Mouse (Mus musculus): ENCODE results near the gene Nptn. TPM values are rescaled to one million over a fixed set of nuclear protein-coding genes. Genes with fewer than 3 reads are reported as not detected.

Nptn gene
- total RNA-seq (2015) (493 and 520 TPM in 2 replicates), total RNA-seq (2017) (221 and 239 TPM in 2 replicates)

DNA sequence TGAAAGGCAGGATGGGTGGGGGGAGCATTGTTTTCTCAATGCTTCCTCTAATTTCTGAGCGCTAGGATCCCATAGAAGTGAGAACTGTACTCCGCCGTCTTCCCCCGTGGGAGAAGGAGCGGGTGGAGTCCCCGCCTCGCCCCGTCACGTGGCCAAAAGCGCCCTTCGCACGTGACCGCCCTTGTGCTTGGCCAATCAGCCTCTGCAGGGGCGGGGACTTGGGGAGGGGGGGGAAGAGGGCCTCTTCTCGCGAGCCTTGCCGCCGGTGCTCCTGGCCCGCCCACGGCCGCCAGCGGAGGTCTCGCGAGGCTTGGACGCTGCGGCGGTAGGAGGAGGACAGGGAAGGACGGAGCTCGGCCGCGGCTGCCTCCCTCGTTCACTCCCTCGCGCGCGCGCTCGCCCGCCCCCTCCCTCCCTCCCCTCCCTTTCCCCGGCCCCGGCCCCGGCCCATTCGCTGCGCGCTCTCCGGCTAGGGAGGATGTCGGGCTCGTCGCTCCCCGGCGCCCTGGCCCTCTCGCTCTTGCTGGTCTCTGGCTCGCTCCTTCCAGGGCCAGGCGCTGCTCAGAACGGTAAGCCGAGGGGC is at the start of gene Nptn:
Gene Nptn, plus strand, starts transcription at position 283 of the 583 bp plus-strand sequence.
- peak; percentile 89 for ATAC-seq (ENCODE audit: poor library complexity, severe bottlenecking)

DNA sequence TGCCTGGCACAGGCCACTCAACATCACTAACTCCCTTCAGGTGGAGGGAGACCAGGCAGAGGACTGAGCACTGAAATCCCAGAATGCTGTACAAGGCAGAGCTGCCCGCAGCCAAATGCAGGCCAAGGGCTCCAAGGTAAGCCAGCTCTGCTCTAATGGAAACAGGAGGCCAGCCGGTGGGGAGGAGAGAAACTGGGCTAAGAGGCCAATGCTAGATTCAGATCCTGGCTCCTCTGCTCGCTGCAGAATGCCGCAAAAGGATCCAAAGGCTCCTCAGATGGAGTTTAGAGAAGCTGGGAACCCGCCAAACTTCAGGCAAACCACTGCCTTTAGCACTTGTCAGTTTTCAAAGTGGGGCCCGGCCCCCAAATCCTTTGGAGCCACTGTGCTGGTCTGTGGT is 48.7 kb upstream of the Nptn start:
- ATAC-seq (ENCODE audit: poor library complexity, severe bottlenecking), result no peak

- ATAC-seq (ENCODE audit: poor library complexity, severe bottlenecking), result peak; percentile 61
Measured at GRCm38 (mm10) chr9:58534766-58535165, 47.3 kb upstream of the Nptn start.

DNA sequence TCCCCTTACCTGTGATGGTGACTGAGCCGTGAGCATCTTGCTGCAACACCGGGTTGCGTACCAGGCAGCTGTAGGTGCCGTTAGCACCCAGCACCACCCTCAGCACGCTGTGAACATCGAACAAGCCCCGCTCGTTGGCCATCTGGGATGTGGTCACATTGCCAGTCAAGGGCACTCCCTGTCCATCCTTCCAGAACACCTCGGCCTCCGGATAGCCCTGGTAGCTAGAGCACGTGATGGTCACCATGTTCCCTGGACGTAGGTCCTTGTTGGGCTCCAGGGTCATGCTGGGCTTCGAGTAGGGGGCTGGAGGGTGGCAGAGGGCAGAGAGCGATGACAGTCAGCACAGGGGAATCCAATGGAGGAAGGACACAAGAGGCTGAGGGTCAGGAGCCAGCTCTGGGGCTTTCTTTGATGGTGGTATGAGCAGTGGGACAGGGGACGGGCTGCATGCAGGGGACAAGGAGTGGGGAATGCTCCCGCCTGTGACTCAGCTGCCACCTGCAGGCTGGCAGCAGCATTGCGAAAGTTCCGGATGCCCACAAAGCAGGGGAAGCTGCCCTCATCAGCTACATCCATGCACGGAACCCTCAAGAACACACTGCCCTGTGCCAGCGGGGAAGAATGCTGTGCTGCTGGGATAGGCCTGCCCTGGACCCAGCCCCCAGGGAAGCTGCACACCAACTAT is 46.4 kb upstream of the Nptn start:
- ATAC-seq (ENCODE audit: poor library complexity, severe bottlenecking), result peak; percentile 58

- ATAC-seq (ENCODE audit: poor library complexity, severe bottlenecking), result peak; percentile 57
Measured at GRCm38 (mm10) chr9:58537774-58538173, 44.3 kb upstream of the Nptn start.

DNA sequence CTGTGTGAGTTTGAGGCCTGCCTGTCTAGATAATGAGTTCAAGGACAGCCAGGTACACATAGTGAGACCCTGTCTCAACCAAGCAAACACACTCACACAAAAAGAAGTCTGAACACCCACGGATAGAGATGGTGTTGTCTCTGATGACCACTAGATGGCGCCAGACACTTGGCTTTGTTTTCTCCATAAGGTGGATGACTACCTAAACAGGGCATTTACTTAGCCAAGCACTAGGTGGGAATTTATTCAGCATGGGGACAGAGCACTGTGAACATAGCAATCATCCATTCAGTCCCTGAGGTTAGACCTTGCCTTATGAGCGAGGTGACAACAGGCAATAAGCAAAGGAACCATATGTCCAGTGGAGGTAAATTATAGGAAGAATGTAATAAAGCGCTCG is 42.2 kb upstream of the Nptn start:
- peak; percentile 47 for ATAC-seq (ENCODE audit: poor library complexity, severe bottlenecking)

DNA sequence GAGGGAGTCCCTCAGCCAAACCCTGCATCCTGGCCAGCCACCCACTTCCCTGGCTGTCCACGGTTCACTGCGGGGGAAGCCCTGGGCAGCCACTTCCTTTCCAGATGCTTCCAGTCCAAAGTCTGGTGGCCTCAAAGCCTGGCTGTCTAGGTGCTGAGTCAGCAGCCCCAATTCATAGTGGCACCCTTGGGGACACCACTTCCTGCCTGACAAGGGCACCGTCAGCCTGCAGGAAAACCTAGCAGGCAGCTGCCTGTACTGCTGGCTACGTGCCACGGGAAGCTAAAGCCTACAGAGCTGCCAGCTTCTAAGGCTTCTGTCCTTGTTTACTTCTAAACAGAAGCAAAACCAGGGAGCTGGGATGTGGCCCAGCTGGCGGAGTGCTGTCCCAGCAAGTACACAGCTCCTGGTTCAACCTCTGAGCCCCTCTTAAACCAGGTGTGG is 40.1 kb upstream of the Nptn start:
- ATAC-seq (ENCODE audit: poor library complexity, severe bottlenecking), result peak; percentile 47

GRCm38 (mm10) chr9:58544879-58545324 is 37.1 kb upstream of the Nptn start:
- ATAC-seq (ENCODE audit: poor library complexity, severe bottlenecking), result 0 out of 2 replicates have a peak, but pooled peaks have one; percentile 26

DNA sequence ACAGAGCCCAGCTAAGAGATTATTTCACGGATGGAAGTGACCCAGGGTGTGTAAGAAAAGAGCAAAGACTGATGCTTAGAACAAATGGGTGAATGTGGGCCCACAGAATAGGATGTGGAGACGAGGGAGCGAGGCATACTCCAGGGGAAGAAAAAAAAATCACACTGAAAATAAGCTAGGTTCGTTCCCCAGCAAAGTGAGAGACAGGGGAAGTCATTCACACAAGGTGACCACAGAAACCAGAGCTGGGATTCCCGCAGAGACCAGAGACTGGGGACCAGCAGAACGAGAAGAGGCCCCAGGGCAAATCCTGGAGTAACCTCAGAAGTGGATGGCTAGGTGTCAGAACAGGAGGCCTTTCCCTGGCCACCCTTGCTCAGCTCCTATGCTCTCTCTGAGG is 36.6 kb upstream of the Nptn start:
- no peak for ATAC-seq (ENCODE audit: poor library complexity, severe bottlenecking)

DNA sequence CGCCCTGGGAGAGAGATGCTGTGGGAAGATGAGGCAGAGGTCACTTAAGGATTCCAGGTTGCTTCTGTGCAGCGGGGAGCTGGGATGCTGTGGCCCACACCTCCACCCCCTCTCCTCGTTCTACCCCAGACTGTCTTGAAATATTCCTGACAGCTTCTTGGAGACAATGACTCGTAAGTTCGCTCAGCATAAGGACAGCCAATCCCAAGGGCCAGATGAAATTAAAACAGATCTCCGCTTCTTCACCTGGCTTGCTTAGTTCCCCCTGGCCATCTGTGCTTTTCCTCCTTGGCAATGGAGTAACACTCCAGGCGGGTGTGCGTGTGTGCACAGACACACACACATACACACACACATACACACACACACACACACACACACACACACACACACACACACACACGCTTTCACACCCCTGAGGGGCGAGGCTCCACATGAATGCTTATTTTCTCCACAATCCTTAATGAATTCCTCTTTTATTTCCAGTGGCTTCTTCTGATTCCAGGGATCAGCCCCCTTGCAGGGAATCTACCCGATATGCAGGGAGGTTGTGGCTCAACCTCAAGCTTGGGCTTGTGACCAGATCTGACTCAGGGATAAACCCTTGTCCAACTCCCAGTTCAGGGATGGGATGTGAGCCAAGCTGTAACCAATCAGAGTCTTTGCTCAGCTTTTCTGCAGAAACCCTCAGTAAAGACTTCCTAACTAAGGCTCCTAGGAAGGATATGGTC is 35.2 kb upstream of the Nptn start:
- ATAC-seq (ENCODE audit: poor library complexity, severe bottlenecking), result no peak

- peak; percentile 75 for ATAC-seq (ENCODE audit: poor library complexity, severe bottlenecking)
Measured at GRCm38 (mm10) chr9:58548897-58549296, 33.1 kb upstream of the Nptn start.

- ATAC-seq (ENCODE audit: poor library complexity, severe bottlenecking), result no peak
Measured at GRCm38 (mm10) chr9:58549694-58550093, 32.3 kb upstream of the Nptn start.

DNA sequence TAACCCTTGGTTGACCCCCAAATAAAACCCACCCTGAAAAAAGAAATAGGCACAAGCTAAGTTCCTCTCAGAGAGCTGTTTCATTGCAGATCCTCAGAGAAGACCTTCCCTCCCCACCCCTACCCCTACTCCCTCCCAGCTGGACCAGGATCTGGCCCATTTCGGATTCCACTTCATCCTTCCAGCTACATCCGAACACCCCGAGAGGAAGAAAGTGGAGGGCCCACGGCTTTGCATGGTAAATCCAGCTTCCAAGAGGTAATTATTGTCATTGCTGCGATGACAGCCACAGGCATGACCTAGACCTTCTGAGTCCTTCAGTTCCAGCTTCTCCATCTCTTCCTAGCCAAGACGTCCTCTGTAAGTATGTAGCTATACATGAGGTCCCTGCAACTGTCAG is 31.1 kb upstream of the Nptn start:
- ATAC-seq (ENCODE audit: poor library complexity, severe bottlenecking), result no peak

DNA sequence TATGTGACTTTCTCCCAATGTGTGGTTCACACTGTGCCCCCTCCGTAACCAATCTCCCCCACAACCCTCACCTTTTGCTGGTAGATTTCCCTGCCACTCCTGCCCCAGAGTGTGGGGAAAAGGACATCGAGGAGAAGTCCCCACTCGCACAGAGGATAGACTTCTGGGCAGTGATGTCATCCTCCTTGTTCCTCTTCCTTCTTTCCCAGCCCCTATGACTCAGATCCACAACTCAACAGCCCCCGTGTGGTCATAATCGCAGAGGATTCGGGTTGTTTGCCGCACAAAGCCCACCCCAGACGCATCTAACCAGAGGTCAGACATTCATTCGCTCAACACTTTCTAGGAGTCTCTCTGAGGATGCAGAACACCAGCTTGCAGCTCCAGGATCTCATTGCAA is 30.0 kb upstream of the Nptn start:
- ATAC-seq (ENCODE audit: poor library complexity, severe bottlenecking), result peak; percentile 71

- ATAC-seq (ENCODE audit: poor library complexity, severe bottlenecking), result no peak
Measured at GRCm38 (mm10) chr9:58554056-58554907, 27.8 kb upstream of the Nptn start.

DNA sequence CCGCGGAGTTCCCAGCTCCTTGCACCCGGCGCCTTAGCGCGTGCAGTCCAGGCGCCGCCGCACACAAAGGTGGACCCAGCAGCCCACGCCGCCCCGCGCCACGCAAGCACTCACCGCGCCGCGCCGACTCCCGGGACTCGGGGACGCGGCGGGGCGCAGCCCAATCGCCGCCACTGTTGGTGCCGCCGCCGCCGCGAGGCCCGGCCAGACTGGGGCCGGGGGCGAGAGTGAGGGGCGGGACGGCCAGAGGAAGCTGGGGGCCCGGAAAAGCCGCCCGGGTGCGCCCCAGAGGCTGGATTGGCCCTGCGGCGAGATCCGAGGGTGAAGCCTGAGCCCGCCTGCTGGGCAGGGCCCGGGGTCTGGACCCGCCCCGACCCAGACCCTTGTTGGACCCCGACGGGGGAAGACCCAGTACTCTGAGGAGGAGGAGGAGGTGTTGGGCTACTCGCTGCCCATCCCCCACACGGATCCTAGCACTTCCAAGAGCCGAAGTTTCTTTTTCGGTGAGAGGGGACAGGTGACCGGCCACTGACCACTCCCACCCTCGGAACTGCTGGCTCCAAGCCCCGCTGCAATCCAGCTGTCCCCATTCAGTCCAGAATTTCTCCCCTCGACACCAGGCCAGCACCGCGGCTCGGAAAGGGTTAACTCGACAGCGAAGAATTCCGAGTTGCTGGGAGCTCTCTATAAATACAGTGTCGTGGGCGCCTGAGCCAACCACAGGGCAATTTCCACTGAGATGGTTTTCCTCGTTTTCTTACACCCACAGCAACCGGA is 26.9 kb upstream of the Nptn start, which contains the start of gene Cd276:
Gene Cd276, minus strand, starts transcription at position 530 of the 777 bp plus-strand sequence.
- ATAC-seq (ENCODE audit: poor library complexity, severe bottlenecking), result no peak

DNA sequence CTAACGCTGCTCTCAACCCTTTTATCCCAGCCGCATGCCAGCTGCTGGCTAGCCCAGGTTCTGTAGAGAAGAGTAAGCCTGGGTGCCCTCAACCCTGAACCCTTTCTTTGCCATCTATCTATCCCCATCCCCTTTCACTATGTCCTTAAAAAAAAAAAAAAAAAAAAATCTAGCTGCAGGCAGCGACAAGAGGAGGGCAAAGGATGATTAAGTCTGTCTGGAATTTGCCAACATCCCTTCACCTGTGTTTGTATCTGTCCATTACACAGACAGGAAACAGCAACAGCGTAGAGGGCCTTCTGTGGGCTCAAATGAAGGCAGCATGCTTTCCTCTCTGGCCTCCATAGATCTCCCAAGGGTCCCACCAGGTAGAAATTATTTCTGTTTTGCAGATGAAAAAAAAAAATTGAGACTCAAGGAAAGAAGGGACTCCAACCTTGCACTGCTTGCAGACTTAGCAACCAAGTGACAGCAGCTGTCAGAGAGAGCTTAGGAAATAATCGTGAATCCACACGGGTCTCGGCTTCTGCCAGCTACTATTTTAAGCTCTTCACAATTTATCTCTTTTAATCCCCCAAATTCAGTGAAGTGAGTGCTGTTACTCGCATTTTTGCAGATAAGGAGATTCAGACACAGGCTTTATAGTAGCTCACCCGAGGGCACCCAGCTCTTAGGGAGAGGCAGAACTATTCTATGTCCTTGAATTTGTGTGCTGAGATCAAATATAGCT is 26.2 kb upstream of the Nptn start:
- ATAC-seq (ENCODE audit: poor library complexity, severe bottlenecking), result no peak

DNA sequence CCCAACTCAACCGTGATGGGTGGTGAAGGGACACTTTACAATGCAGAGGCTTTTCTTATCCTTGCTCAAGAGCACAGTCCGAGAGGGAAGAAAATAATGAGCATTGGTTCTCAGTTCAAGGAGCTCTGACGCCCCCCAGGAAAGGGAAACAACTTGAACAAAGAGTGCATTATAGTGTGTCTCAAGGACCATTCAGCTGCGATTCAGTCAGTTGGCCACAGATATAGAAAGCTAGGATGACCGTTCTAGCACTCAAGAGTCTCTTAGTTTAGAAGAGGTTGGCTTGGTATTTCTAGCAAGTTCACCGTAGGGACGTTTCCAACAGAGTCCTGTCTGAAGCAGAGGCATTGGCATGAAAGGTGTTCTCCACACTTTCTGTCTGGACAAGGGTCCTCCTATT is 25.4 kb upstream of the Nptn start:
- no peak for ATAC-seq (ENCODE audit: poor library complexity, severe bottlenecking)

All from megakaryocyte, adult 5-6 weeks (primary cell).